Mouse (Mus musculus) CH12.LX (cell line): ENCODE measurements at regions not wholly inside any gene's neighbourhood (a gene's known extent, or its start where the extent isn't known, plus 50 kb on each side); places are given as distances from the start of the nearest gene placed in this dataset.

ENCODE experiments used
- DNase-seq: peaks from one replicate; pipeline ENCODE4 v3.0.0-alpha.2; 2013; ENCODE audit errors: extremely low read depth
- H3K27ac ChIP-seq: 2 replicates; pipeline ENCODE4 v1.5.1; 2012; ENCODE audit warnings: low read depth, mild to moderate bottlenecking, control low read depth, moderate library complexity; ENCODE audit not compliant: insufficient read depth
- H3K27me3 ChIP-seq: replicated peaks from 2 replicates; pipeline ENCODE3; 2012; ENCODE audit warnings: inconsistent platforms
- H3K36me3 ChIP-seq, 2 experiments: replicated peaks in 1 of 2; 2 replicates each; pipeline versions ENCODE3 to v1.6.1; 2012; ENCODE audit warnings: inconsistent platforms in 1 of 2, low read length in 1 of 2, mild to moderate bottlenecking in 1 of 2, mixed read lengths in 1 of 2, moderate library complexity in 1 of 2; ENCODE audit not compliant: control insufficient read depth in 1 of 2, insufficient read depth in 1 of 2
- H3K4me1 ChIP-seq, 2 experiments: 2 replicates each; pipeline ENCODE4 v1.6.1; 2012; ENCODE audit warnings: inconsistent platforms in 1 of 2, moderate library complexity in 1 of 2; ENCODE audit not compliant: insufficient read depth in 2 of 2, control insufficient read depth in 1 of 2
- H3K4me2 ChIP-seq: 2 replicates; pipeline ENCODE4 v1.6.1; 2012; ENCODE audit warnings: low read depth, mild to moderate bottlenecking, control low read depth; ENCODE audit not compliant: poor library complexity, insufficient read depth, severe bottlenecking
- H3K4me3 ChIP-seq, 3 experiments: fragments of 150-350 bp in 1 of 3; sonication (generic) in 1 of 3; replicated peaks in 1 of 3; 2 replicates each; pipeline versions ENCODE3 to v1.5.1; 2011 to 2012; ENCODE audit warnings: low read depth in 2 of 3, low read length in 2 of 3, mild to moderate bottlenecking in 2 of 3, moderate library complexity in 2 of 3, control low read depth in 1 of 3, improper control_type of control experiment in 1 of 3, inconsistent platforms in 1 of 3, mixed read lengths in 1 of 3; ENCODE audit not compliant: poor library complexity in 1 of 3
- H3K79me2 ChIP-seq: replicated peaks from 2 replicates; pipeline ENCODE4 v1.6.1; 2012; ENCODE audit warnings: mild to moderate bottlenecking, moderate library complexity; ENCODE audit not compliant: control insufficient read depth, poor library complexity, insufficient read depth, severe bottlenecking; ENCODE audit errors: extremely low read depth
- H3K9ac ChIP-seq: 2 replicates; pipeline ENCODE4 v1.6.1; 2012; ENCODE audit warnings: low read depth, mild to moderate bottlenecking, control low read depth, moderate library complexity; ENCODE audit not compliant: insufficient read depth
- H3K9me3 ChIP-seq: replicated peaks from 2 replicates; pipeline ENCODE3; 2012; ENCODE audit warnings: low read length, inconsistent platforms, mixed read lengths
- CHD1 ChIP-seq: IDR thresholded peaks from 2 replicates; pipeline ENCODE4 v1.6.1; 2012; ENCODE audit warnings: low read depth, low read length, improper control_type of control experiment, inconsistent platforms
- CTCF ChIP-seq, 2 experiments: IDR thresholded peaks in 1 of 2; conservative IDR thresholded peaks in 1 of 2; 2 replicates each; pipeline ENCODE4 v1.5.1; 2011 to 2012; ENCODE audit warnings: low read depth in 2 of 2, low read length in 2 of 2, improper control_type of control experiment in 1 of 2, inconsistent platforms in 1 of 2, mild to moderate bottlenecking in 1 of 2, moderate library complexity in 1 of 2
- ETS1 ChIP-seq: conservative IDR thresholded peaks from 2 replicates; pipeline ENCODE4 v1.6.1; 2012; ENCODE audit warnings: low read depth, mild to moderate bottlenecking, inconsistent platforms, low read length, improper control_type of control experiment, moderate library complexity
- JUN ChIP-seq: IDR thresholded peaks from 2 replicates; pipeline ENCODE4 v1.6.1; 2011; ENCODE audit warnings: low read depth, mild to moderate bottlenecking, low read length, improper control_type of control experiment, moderate library complexity; ENCODE audit not compliant: insufficient read depth
- JUND ChIP-seq: conservative IDR thresholded peaks from 2 replicates; pipeline ENCODE4 v1.6.1; 2011; ENCODE audit warnings: low read depth, low read length, improper control_type of control experiment
- KAT2A ChIP-seq: IDR thresholded peaks from 2 replicates; pipeline ENCODE4 v1.6.1; 2012; ENCODE audit warnings: low read length, improper control_type of control experiment, inconsistent platforms; ENCODE audit not compliant: insufficient replicate concordance
- MXI1 ChIP-seq: IDR thresholded peaks from 2 replicates; pipeline ENCODE4 v1.6.1; 2011; ENCODE audit warnings: mild to moderate bottlenecking, low read depth, low read length, improper control_type of control experiment
- MYC ChIP-seq: IDR thresholded peaks from 2 replicates; pipeline ENCODE4 v1.6.1; 2011; ENCODE audit warnings: low read depth, mild to moderate bottlenecking, improper control_type of control experiment, low read length
- NELFE ChIP-seq: IDR thresholded peaks from 2 replicates; pipeline ENCODE4 v1.6.1; 2011; ENCODE audit warnings: low read depth, low read length, improper control_type of control experiment
- PAX5 ChIP-seq: IDR thresholded peaks from 2 replicates; pipeline ENCODE4 v1.6.1; 2012; ENCODE audit warnings: low read length, inconsistent platforms, mixed read lengths
- POLR2A ChIP-seq: IDR thresholded peaks from 2 replicates; pipeline ENCODE4 v1.6.1; 2011; ENCODE audit warnings: low read depth, mild to moderate bottlenecking, improper control_type of control experiment, low read length
- RCOR1 ChIP-seq: conservative IDR thresholded peaks from 2 replicates; pipeline ENCODE4 v1.6.1; 2012; ENCODE audit warnings: low read depth, mild to moderate bottlenecking, inconsistent platforms, low read length, improper control_type of control experiment
- TBP ChIP-seq: conservative IDR thresholded peaks from 2 replicates; pipeline ENCODE4 v1.6.1; 2011; ENCODE audit warnings: low read depth, low read length, improper control_type of control experiment
- USF1 ChIP-seq: IDR thresholded peaks from 2 replicates; pipeline ENCODE4 v1.6.1; 2014; ENCODE audit warnings: low read depth, mild to moderate bottlenecking, inconsistent platforms, low read length, improper control_type of control experiment
- USF2 ChIP-seq: conservative IDR thresholded peaks from 2 replicates; pipeline ENCODE4 v1.6.1; 2011; ENCODE audit warnings: low read depth, low read length, improper control_type of control experiment
- ZC3H11A ChIP-seq: IDR thresholded peaks from 2 replicates; pipeline ENCODE4 v1.6.1; 2012; ENCODE audit warnings: low read depth, mild to moderate bottlenecking, inconsistent platforms, low read length, improper control_type of control experiment
- dilution Hi-C: fragments of 300-500 bp; cut with MboI; formaldehyde crosslinking; loops from 2 replicates; pipeline ENCODE4 v1.14.3; 2020; ENCODE audit warnings: low sequenced_read_pairs; ENCODE audit not compliant: extremely low pct_unique_long_range_greater_than_20kb, extremely low pct_ligation_motif_present
- in situ Hi-C: fragments of 300-500 bp; cut with MboI; formaldehyde crosslinking; loops from 3 replicates; pipeline ENCODE4 v1.14.3; 2019; ENCODE audit warnings: low sequenced_read_pairs, low pct_ligation_motif_present, low pct_unique_long_range_greater_than_20kb, mixed read lengths

- H3K36me3 ChIP-seq: no peaks in the 10 kb centered on the region
- no peaks in the 10 kb centered on the region for H3K9me3 ChIP-seq
- dilution Hi-C loops: no loop called here
Measured at GRCm38 (mm10) chr4:106002516-106002915, 212.8 kb downstream of the Gm12728 start.

GRCm38 (mm10) chr4:106005936-106006335, 216.3 kb downstream of the Gm12728 start:
- Histone ChIP-seq H3K9ac (no peak overlapping the region), H3K4me2 (no peak overlapping the region), H3K27ac (no peak overlapping the region), H3K4me1 (no peaks in the 10 kb centered on the region), H3K27me3 (peaks cover 83% of the 10 kb centered on the region), H3K9me3 (no peaks in the 10 kb centered on the region), H3K36me3 (no peaks in the 10 kb centered on the region), H3K79me2 (no peaks in the 10 kb centered on the region), H3K4me3 (no peak overlapping the region)
- in situ Hi-C loops: no loop called here
- DNase-seq: no peak
- dilution Hi-C loops: no loop called here
- TF ChIP-seq CHD1 (no peak), USF1 (no peak), JUND (no peak), RCOR1 (no peak), ETS1 (no peak)

More at GRCm38 (mm10) chr4:106002516-106002915, 212.8 kb downstream of the Gm12728 start:
- in situ Hi-C loops: no loop called here
- no peak for DNase-seq
- H3K4me2 ChIP-seq: no peak overlapping the region
- H3K27me3 ChIP-seq: peaks cover 84% of the 10 kb centered on the region
- H3K4me1 ChIP-seq: no peaks in the 10 kb centered on the region
- no peak overlapping the region for H3K9ac ChIP-seq
- TF ChIP-seq JUN (no peak), MXI1 (no peak), POLR2A (no peak), PAX5 (no peak), KAT2A (no peak), RCOR1 (no peak), MYC (no peak), CTCF (conservative IDR thresholded peaks at IDR 0.05 in 1 of 2, IDR thresholded peaks at IDR 0.05 in 1 of 2; ENCODE audit: low read depth in 2 of 2, low read length in 2 of 2) (no peak), NELFE (no peak), USF2 (no peak), ZC3H11A (no peak), TBP (no peak), ETS1 (no peak)
- H3K79me2 ChIP-seq: no peaks in the 10 kb centered on the region
- no peak overlapping the region for H3K27ac ChIP-seq
- no peak overlapping the region for H3K4me3 ChIP-seq
